Mouse (Mus musculus): ENCODE data around the gene S100pbp. TPM values are rescaled to one million over a fixed set of nuclear protein-coding genes. Genes with fewer than 3 reads are reported as not detected.

Gene S100pbp
- polyA plus RNA-seq, 1 experiment from 2014 or later: 7.3 TPM

DNA sequence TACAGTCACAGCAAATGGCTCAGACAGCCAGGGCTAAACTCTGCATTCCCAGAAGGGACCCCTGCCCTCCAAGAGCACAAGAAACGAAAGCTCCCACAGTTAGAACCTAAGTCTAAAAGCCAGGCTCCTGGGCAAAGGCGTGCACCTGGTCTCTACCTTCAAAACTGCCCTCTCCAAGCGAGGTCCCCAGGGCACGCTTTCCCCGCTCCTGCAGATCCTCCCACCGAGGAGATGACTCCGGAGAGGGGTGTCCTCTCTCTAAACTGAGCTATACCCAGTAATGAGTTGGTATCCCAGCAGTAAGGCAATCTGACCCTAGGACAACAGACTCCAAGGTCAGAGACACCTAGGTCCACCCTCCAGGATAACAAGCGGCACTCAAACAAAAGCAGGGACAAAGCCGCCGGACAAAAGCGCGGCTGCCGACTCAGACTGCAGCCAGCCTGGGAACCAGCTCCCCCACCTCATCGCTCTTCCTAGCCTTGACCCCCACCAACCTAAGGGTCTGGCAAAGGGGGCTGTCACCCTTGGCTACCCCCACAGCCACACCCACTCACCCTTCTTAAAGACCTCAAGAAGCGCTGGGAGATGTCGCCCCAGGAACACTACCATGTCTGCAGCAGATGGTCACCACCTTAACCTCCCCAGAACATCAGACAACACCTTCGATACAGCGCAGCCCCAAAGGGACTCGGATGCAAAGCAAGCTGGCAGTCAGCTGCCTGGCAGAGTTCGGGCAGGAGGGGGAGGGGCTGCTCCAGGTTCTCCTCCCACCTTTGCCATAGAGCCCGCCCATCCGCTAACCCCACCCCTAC lies 37.9 kb upstream of the S100pbp start:
- Histone ChIP-seq H3K4me3 (ENCODE audit: low read depth, low read length) (peak overlapping the region; percentile 5; the same call in 1 of the 2 replicates), H3K4me1 (ENCODE audit: insufficient read depth, low read depth, low read length) (peaks cover 8% of the 10 kb centered on the region; the same call in 1 of the 2 replicates), H3K4me2 (replicated peaks; ENCODE audit: low read depth, low read length) (peak overlapping the region; percentile 39), H3K9ac (replicated peaks; ENCODE audit: low read depth) (no peak overlapping the region; the same call in 1 of the 2 replicates), H3K9me3 (ENCODE audit: low read length) (no peaks in the 10 kb centered on the region), H3K27me3 (replicated peaks; ENCODE audit: insufficient read depth, low read length) (no peaks in the 10 kb centered on the region), H3K27ac (ENCODE audit: low read length) (no peak overlapping the region), H3K36me3 (ENCODE audit: insufficient read depth, low read length) (no peaks in the 10 kb centered on the region)
- ATAC-seq (no peak), DNase-seq (ENCODE audit: low spot score) (no peak)
- WGBS: 25% methylated on average over 22 of the region's 22 CpGs
- TF ChIP-seq CTCF (IDR thresholded peaks at IDR 0.05) (no peak), EP300 (IDR thresholded peaks at IDR 0.05) (no peak)

DNA sequence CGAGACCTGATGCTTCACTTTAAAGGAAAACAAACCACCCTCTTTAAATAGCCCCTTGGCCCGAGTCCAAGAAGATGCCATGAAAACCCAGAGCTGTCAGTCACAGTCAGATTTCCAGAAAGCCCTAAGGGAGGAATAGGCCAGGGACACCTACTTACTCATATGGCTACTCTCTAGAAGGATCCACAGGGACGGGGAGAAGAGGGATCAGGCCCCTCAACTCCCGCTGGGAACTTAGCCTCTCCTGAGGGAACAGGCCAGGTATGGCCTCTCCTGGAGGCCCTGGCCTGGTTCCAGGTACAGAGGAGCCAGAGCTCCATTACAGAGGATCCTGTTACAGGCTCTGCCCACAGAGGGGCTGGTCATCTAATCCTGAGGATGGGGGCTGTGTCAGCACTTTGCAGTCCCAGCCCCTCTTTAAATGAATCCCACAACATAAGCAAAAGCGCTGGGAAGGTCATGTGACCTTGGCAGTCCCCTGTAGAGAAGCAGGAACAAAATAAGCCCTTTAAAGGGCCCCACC lies 37.0 kb upstream of the S100pbp start:
- DNase-seq (ENCODE audit: low spot score): peak; percentile 39
- Histone ChIP-seq H3K4me2 (replicated peaks; ENCODE audit: low read depth, low read length) (peak overlapping the region; percentile 39), H3K4me1 (ENCODE audit: insufficient read depth, low read depth, low read length) (peaks cover 5% of the 10 kb centered on the region; the same call in 1 of the 2 replicates), H3K27ac (ENCODE audit: low read length) (no peak overlapping the region), H3K9ac (replicated peaks; ENCODE audit: low read depth) (no peak overlapping the region), H3K4me3 (ENCODE audit: low read depth, low read length) (no peak overlapping the region), H3K27me3 (replicated peaks; ENCODE audit: insufficient read depth, low read length) (no peaks in the 10 kb centered on the region), H3K36me3 (ENCODE audit: insufficient read depth, low read length) (no peaks in the 10 kb centered on the region), H3K9me3 (ENCODE audit: low read length) (no peaks in the 10 kb centered on the region)
- ATAC-seq: peak; percentile 40
- TF ChIP-seq CTCF (IDR thresholded peaks at IDR 0.05): no peak
- TF ChIP-seq EP300 (IDR thresholded peaks at IDR 0.05): no peak
- WGBS: 21% methylated on average over 5 of the region's 5 CpGs

DNA sequence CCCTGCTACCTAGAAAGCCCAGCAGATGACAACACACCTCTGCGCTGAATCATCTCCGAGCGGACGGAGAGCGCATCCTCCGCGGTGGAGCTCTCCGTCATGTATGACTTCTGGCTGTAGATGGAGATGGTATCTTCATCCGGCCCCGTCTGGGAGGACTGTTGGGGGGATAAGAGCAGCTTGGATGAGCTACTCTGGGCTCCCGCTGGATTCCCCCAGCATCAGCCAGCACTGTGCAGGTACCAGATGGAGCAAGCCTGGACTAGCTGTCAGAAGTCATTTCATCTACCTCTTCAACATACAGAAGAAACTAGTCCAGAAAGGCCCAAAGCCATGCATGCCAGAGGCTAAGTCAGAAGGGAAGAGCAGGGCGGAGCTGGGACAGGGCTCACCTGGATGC lies 35.8 kb upstream of the S100pbp start:
- Histone ChIP-seq H3K4me2 (replicated peaks; ENCODE audit: low read depth, low read length) (no peak overlapping the region), H3K4me3 (ENCODE audit: low read depth, low read length) (no peak overlapping the region), H3K27me3 (replicated peaks; ENCODE audit: insufficient read depth, low read length) (no peaks in the 10 kb centered on the region), H3K27ac (ENCODE audit: low read length) (no peak overlapping the region), H3K9me3 (ENCODE audit: low read length) (no peaks in the 10 kb centered on the region), H3K4me1 (ENCODE audit: insufficient read depth, low read depth, low read length) (peaks cover 5% of the 10 kb centered on the region; the same call in 1 of the 2 replicates), H3K9ac (replicated peaks; ENCODE audit: low read depth) (no peak overlapping the region), H3K36me3 (ENCODE audit: insufficient read depth, low read length) (no peaks in the 10 kb centered on the region)
- TF ChIP-seq EP300 (IDR thresholded peaks at IDR 0.05): no peak
- no peak for TF ChIP-seq CTCF (IDR thresholded peaks at IDR 0.05)
- DNase-seq (ENCODE audit: low spot score) (no peak), ATAC-seq (no peak)
- 98% methylated on average over 12 of the region's 12 CpGs for WGBS

DNA sequence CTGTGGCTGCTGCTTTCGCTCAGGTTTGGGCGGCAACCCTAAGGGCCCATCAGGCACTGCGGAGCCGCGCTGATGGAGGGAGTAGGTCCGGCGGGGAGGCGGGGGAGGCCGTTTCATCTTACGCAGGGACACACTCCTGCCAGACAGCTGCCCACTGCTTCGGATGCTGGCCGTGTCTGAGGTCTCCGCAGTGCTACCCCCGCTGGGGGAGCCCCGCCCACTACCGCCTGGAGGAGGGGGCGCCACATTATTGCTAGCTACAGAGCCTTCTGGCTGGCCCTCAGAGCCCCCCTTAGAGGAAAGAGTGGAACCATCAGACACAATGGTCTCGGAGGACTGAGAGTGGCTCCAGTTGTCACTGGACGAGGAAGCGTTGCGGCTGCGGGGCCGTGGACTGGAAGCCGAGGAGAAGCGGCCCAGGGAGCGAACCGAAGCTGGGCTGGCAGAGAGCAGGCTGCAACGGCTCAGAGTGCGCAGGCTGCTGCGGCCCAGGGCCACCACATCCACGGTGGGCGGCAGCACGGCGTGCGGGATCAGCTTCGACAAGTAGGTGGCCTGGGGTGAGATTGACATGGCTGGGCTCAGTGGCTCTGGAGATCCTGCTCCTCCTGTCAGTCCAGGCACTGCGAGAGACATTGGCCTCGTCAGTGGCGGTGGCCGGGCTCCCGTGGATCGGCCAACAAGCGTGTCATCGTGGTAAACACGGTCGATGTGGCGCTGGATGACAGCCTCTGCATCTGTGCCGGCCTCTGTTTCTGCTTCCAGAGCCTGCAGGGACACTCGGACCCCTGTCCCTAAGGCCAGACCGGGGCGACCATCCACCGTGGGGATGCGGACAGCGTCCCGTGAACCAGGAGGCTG lies 34.1 kb upstream of the S100pbp start:
- H3K27ac ChIP-seq (ENCODE audit: low read length): no peak overlapping the region
- H3K4me2 ChIP-seq (replicated peaks; ENCODE audit: low read depth, low read length): peak overlapping the region; percentile 48
- DNase-seq (ENCODE audit: low spot score) (no peak), ATAC-seq (0 out of 2 replicates have a peak, but pooled peaks have one; percentile 1)
- H3K4me1 ChIP-seq (ENCODE audit: insufficient read depth, low read depth, low read length): peaks cover 5% of the 10 kb centered on the region; the same call in 1 of the 2 replicates
- TF ChIP-seq EP300 (IDR thresholded peaks at IDR 0.05) (no peak), CTCF (IDR thresholded peaks at IDR 0.05) (no peak; the same call in 1 of the 2 replicates)
- H3K9ac ChIP-seq (replicated peaks; ENCODE audit: low read depth): no peak overlapping the region
- 0 out of 2 replicates have a peak overlapping the region, but pooled peaks have one; percentile 8 for H3K4me3 ChIP-seq (ENCODE audit: low read depth, low read length)
- no peaks in the 10 kb centered on the region for H3K27me3 ChIP-seq (replicated peaks; ENCODE audit: insufficient read depth, low read length)
- WGBS: 57% methylated on average over 53 of the region's 55 CpGs
- peaks cover 9% of the 10 kb centered on the region; the same call in 1 of the 2 replicates for H3K36me3 ChIP-seq (ENCODE audit: insufficient read depth, low read length)
- H3K9me3 ChIP-seq (ENCODE audit: low read length): no peaks in the 10 kb centered on the region

DNA sequence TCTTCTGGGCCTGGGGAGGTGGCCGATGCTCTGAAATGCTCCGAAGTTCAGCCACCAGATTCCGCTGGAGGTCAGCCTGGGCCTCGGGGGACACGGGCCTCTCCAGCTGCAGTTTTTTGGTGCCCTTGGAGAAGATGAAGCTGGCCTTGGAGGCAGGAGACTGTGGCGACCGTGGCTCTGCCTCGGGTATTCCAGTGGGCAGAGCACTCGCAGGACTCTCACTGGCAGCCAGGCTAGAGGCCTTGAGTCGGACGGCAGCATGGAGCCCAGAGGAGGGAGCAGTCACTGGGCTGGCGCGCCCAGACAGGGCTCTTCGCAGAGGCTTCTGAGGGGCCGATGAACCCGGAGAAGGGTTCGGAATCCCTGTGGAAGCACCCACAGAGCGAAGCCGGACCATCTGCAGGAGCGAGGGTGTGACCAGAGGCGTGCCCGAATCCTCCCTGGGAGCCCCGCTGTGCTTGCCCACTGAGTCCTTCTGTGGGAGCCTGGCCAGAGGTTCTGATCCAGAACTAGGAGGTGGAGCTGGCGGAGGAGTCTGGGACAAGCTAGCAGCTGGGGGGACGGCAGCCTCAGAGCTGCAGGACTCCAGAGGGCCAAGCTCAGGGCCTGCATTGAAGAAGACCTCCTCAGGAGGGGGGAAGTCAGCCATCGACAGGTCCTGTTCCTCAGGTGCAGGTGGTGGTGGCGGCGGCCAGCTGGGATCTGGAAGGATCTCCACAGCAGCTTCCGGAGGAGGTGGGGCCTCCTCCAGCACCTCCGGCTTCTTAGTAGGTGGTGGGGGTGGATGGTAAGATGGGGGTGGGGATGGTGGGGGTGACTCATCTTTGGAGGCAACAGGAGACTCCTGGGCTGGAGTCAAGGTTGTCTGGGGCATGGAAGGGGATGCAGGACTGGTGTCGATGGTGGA lies 32.7 kb upstream of the S100pbp start:
- no peaks in the 10 kb centered on the region for H3K9me3 ChIP-seq (ENCODE audit: low read length)
- H3K36me3 ChIP-seq (ENCODE audit: insufficient read depth, low read length): peaks cover 18% of the 10 kb centered on the region; the same call in 1 of the 2 replicates
- no peak for TF ChIP-seq CTCF (IDR thresholded peaks at IDR 0.05)
- TF ChIP-seq EP300 (IDR thresholded peaks at IDR 0.05): no peak
- no peaks in the 10 kb centered on the region for H3K27me3 ChIP-seq (replicated peaks; ENCODE audit: insufficient read depth, low read length)
- H3K9ac ChIP-seq (replicated peaks; ENCODE audit: low read depth): no peak overlapping the region
- H3K4me1 ChIP-seq (ENCODE audit: insufficient read depth, low read depth, low read length): no peaks in the 10 kb centered on the region
- WGBS: 77% methylated on average over 31 of the region's 31 CpGs
- H3K27ac ChIP-seq (ENCODE audit: low read length): no peak overlapping the region
- DNase-seq (ENCODE audit: low spot score) (no peak), ATAC-seq (no peak)
- H3K4me3 ChIP-seq (ENCODE audit: low read depth, low read length): no peak overlapping the region
- H3K4me2 ChIP-seq (replicated peaks; ENCODE audit: low read depth, low read length): no peak overlapping the region

All from lung, postnatal 0 days (tissue).